Mouse (Mus musculus): ENCODE measurements around the gene Tomm5.
"Not testable (repeated sequence)": the region's sequence is repeated elsewhere in the genome, so short reads cannot be mapped to it uniquely, and the experiment has no call there.

Gene Tomm5

GRCm38 (mm10) chr4:45064577-45064976 is 43.3 kb downstream of the Tomm5 start:
- DNase-seq, result no peak

GRCm38 (mm10) chr4:45063836-45064235 is 44.1 kb downstream of the Tomm5 start:
- DNase-seq, result not testable (repeated sequence)

GRCm38 (mm10) chr4:45055451-45055850 is 52.5 kb downstream of the Tomm5 start:
- DNase-seq, result no peak
